Mouse (Mus musculus) lung, embryonic 15.5 days (tissue): ENCODE measurements at regions not wholly inside any gene's neighbourhood (a gene's known extent, or its start where the extent isn't known, plus 50 kb on each side); places are given as distances from the start of the nearest gene placed in this dataset.
A peak's percentile ranks its signal among the peaks of the same experiment; 100 is the strongest.

Experiments
- ATAC-seq: fragments of 200-750 bp; cut with Nextera tagmentation; 2 replicates; pipeline ENCODE4 v1.8.0; 2017; ENCODE audit warnings: moderate number of reproducible peaks, borderline replicate concordance; ENCODE audit not compliant: low FRiP score, low TSS enrichment; ENCODE audit errors: extremely low read depth
- H3K27ac ChIP-seq: fragments of 300-500 bp; sonication (generic); 2 replicates; pipeline ENCODE4 v1.5.1; 2015; ENCODE audit warnings: moderate library complexity, mild to moderate bottlenecking, inconsistent platforms
- H3K27me3 ChIP-seq: fragments of 300-500 bp; sonication (generic); 2 replicates; pipeline ENCODE4 v1.6.1; 2015; ENCODE audit warnings: inconsistent platforms
- H3K36me3 ChIP-seq: fragments of 300-500 bp; sonication (generic); 2 replicates; pipeline ENCODE4 v1.6.1; 2015; ENCODE audit warnings: inconsistent platforms
- H3K4me1 ChIP-seq: fragments of 300-500 bp; sonication (generic); 2 replicates; pipeline ENCODE4 v1.6.1; 2015; ENCODE audit warnings: inconsistent platforms
- H3K4me2 ChIP-seq: fragments of 300-500 bp; sonication (generic); 2 replicates; pipeline ENCODE4 v1.6.1; 2015; ENCODE audit warnings: inconsistent platforms, mild to moderate bottlenecking, moderate library complexity
- H3K4me3 ChIP-seq: fragments of 300-500 bp; sonication (generic); 2 replicates; pipeline ENCODE4 v1.5.1; 2015; ENCODE audit warnings: mild to moderate bottlenecking, inconsistent platforms
- H3K9ac ChIP-seq: fragments of 300-500 bp; sonication (generic); 2 replicates; pipeline ENCODE4 v1.6.1; 2015; ENCODE audit warnings: inconsistent platforms
- H3K9me3 ChIP-seq: fragments of 300-500 bp; sonication (generic); 2 replicates; pipeline ENCODE4 v1.6.1; 2016; ENCODE audit warnings: inconsistent platforms
- WGBS: fragments of 180-500 bp; shearing (Covaris S2); methylation state at CpG from one replicate; pipeline ENCODE4 v1.1.7; 2015; 5-methylcytosine and 5-hydroxymethylcytosine counted together

- H3K4me2 ChIP-seq = peak overlapping the region; percentile 19; the same call in 1 of the 2 replicates
- H3K9me3 ChIP-seq = no peaks in the 10 kb centered on the region
- no peaks in the 10 kb centered on the region for H3K27me3 ChIP-seq
- 46% methylated on average over 6 of the region's 6 CpGs for WGBS
- H3K4me3 ChIP-seq = no peak overlapping the region
- no peaks in the 10 kb centered on the region for H3K36me3 ChIP-seq
- H3K27ac ChIP-seq = peak overlapping the region; percentile 92
- no peak overlapping the region for H3K9ac ChIP-seq
- H3K4me1 ChIP-seq = peaks cover 34% of the 10 kb centered on the region
- no peak for ATAC-seq
Observed at GRCm38 (mm10) chr15:12066857-12067211, 50.8 kb upstream of the Zfr start.

- peak; percentile 69; the same call in 1 of the 2 replicates for ATAC-seq
- Histone ChIP-seq H3K27me3 (no peaks in the 10 kb centered on the region), H3K9me3 (no peaks in the 10 kb centered on the region), H3K4me1 (peaks cover 34% of the 10 kb centered on the region), H3K4me2 (peak overlapping the region; percentile 19; the same call in 1 of the 2 replicates), H3K9ac (no peak overlapping the region), H3K27ac (peak overlapping the region; percentile 92), H3K4me3 (no peak overlapping the region), H3K36me3 (no peaks in the 10 kb centered on the region)
- 39% methylated on average over 14 of the region's 14 CpGs for WGBS
Observed at GRCm38 (mm10) chr15:12066176-12066856, 51.3 kb upstream of the Zfr start.

GRCm38 (mm10) chr15:12054870-12055269, 58.1 kb upstream of the Sub1 start:
- H3K4me3 ChIP-seq = no peak overlapping the region
- H3K9ac ChIP-seq = no peak overlapping the region
- no peak for ATAC-seq
- 54% methylated on average over 3 of the region's 3 CpGs for WGBS
- no peaks in the 10 kb centered on the region for H3K4me1 ChIP-seq
- no peak overlapping the region for H3K4me2 ChIP-seq
- no peaks in the 10 kb centered on the region for H3K9me3 ChIP-seq
- H3K27me3 ChIP-seq = no peaks in the 10 kb centered on the region
- H3K27ac ChIP-seq = no peak overlapping the region
- H3K36me3 ChIP-seq = no peaks in the 10 kb centered on the region

GRCm38 (mm10) chr15:12053610-12054009, 56.8 kb upstream of the Sub1 start:
- H3K4me2 ChIP-seq = no peak overlapping the region
- WGBS = 88% methylated on average over 7 of the region's 7 CpGs
- H3K9me3 ChIP-seq = no peaks in the 10 kb centered on the region
- no peaks in the 10 kb centered on the region for H3K36me3 ChIP-seq
- H3K27ac ChIP-seq = no peak overlapping the region
- H3K27me3 ChIP-seq = no peaks in the 10 kb centered on the region
- no peak for ATAC-seq
- no peak overlapping the region for H3K4me3 ChIP-seq
- no peak overlapping the region for H3K9ac ChIP-seq
- H3K4me1 ChIP-seq = no peaks in the 10 kb centered on the region

GRCm38 (mm10) chr15:12048965-12049364, 52.2 kb upstream of the Sub1 start:
- Histone ChIP-seq H3K27me3 (no peaks in the 10 kb centered on the region), H3K27ac (no peak overlapping the region), H3K4me3 (no peak overlapping the region), H3K4me1 (no peaks in the 10 kb centered on the region), H3K9ac (no peak overlapping the region), H3K4me2 (no peak overlapping the region), H3K9me3 (no peaks in the 10 kb centered on the region), H3K36me3 (no peaks in the 10 kb centered on the region)
- WGBS = 85% methylated on average over 10 of the region's 10 CpGs
- ATAC-seq = no peak

GRCm38 (mm10) chr15:12048214-12048507, 51.4 kb upstream of the Sub1 start:
- H3K4me2 ChIP-seq = no peak overlapping the region
- no peak overlapping the region for H3K9ac ChIP-seq
- 85% methylated on average over 3 of the region's 3 CpGs for WGBS
- H3K27ac ChIP-seq = no peak overlapping the region
- no peak for ATAC-seq
- H3K9me3 ChIP-seq = no peaks in the 10 kb centered on the region
- H3K27me3 ChIP-seq = no peaks in the 10 kb centered on the region
- H3K4me3 ChIP-seq = no peak overlapping the region
- H3K36me3 ChIP-seq = no peaks in the 10 kb centered on the region
- no peaks in the 10 kb centered on the region for H3K4me1 ChIP-seq

- Histone ChIP-seq H3K36me3 (no peaks in the 10 kb centered on the region), H3K27me3 (no peaks in the 10 kb centered on the region), H3K4me1 (no peaks in the 10 kb centered on the region), H3K4me2 (no peak overlapping the region), H3K9ac (no peak overlapping the region), H3K9me3 (no peaks in the 10 kb centered on the region), H3K4me3 (no peak overlapping the region), H3K27ac (no peak overlapping the region)
- no peak for ATAC-seq
- WGBS = 85% methylated on average over 18 of the region's 18 CpGs
Observed at GRCm38 (mm10) chr15:12047349-12048213, 50.8 kb upstream of the Sub1 start.
